Mouse (Mus musculus) ES-Bruce4 (cell line): ENCODE results near the gene Nudt14. TPM values are rescaled to one million over a fixed set of nuclear protein-coding genes. Genes with fewer than 3 reads are reported as not detected.

Experiments
- H3K27ac ChIP-seq: 2 replicates; pipeline ENCODE4 v1.5.1; 2012; ENCODE audit warnings: low read length, inconsistent platforms; ENCODE audit not compliant: insufficient read depth
- H3K27me3 ChIP-seq: 2 replicates; pipeline ENCODE4 v1.6.1; 2012; ENCODE audit warnings: mild to moderate bottlenecking, low read length, inconsistent platforms; ENCODE audit not compliant: control insufficient read depth, poor library complexity, insufficient read depth, severe bottlenecking
- H3K36me3 ChIP-seq: 2 replicates; pipeline ENCODE4 v1.6.1; 2012; ENCODE audit warnings: inconsistent platforms, mild to moderate bottlenecking, low read length, moderate library complexity; ENCODE audit not compliant: control insufficient read depth, poor library complexity, insufficient read depth, severe bottlenecking
- H3K4me1 ChIP-seq: one replicate; pipeline ENCODE4 v1.8.1; 2011; ENCODE audit warnings: low read length; ENCODE audit not compliant: control insufficient read depth, insufficient read depth
- H3K4me3 ChIP-seq: 2 replicates; pipeline ENCODE4 v1.5.1; 2011; ENCODE audit warnings: low read depth, mild to moderate bottlenecking, low read length
- H3K9ac ChIP-seq: 2 replicates; pipeline ENCODE4 v1.6.1; 2012; ENCODE audit warnings: low read depth, mild to moderate bottlenecking, inconsistent platforms; ENCODE audit not compliant: poor library complexity, severe bottlenecking
- H3K9me3 ChIP-seq: replicated peaks from 2 replicates; pipeline ENCODE4 v1.6.1; 2012; ENCODE audit warnings: mild to moderate bottlenecking, low read length, inconsistent platforms; ENCODE audit not compliant: control insufficient read depth, poor library complexity, insufficient read depth, severe bottlenecking
- CTCF ChIP-seq: IDR thresholded peaks from one replicate; pipeline ENCODE4 v1.8.1; 2011; ENCODE audit warnings: low read depth, low read length
- EP300 ChIP-seq: IDR thresholded peaks from 2 replicates; pipeline ENCODE4 v1.6.1; 2011; ENCODE audit warnings: low read depth, low read length; ENCODE audit not compliant: insufficient read depth
- POLR2A ChIP-seq: IDR thresholded peaks from one replicate; pipeline ENCODE4 v1.8.1; 2011; ENCODE audit warnings: low read length; ENCODE audit not compliant: insufficient read depth
- polyA plus RNA-seq: library from polyadenylated mRNA; stranded (reverse); fragments of >200 nt; gene quantifications from 2 replicates; pipeline ENCODE4 v1.2.4, GENCODE M21; 2011; ENCODE audit warnings: low read depth; ENCODE audit not compliant: missing spikeins, insufficient read depth, insufficient read length

Nudt14 gene
- polyA plus RNA-seq, 1 experiment: 48.8 TPM

GRCm38 (mm10) chr12:112921518-112921917 is 20.4 kb downstream of the Nudt14 start:
- TF ChIP-seq POLR2A (no peak), EP300 (no peak), CTCF (no peak)
- Histone ChIP-seq H3K4me1 (no peaks in the 10 kb centered on the region), H3K4me3 (no peak overlapping the region), H3K27ac (no peak overlapping the region), H3K27me3 (no peaks in the 10 kb centered on the region), H3K9me3 (no peaks in the 10 kb centered on the region), H3K36me3 (no peaks in the 10 kb centered on the region), H3K9ac (no peak overlapping the region)

- Histone ChIP-seq H3K27me3 (no peaks in the 10 kb centered on the region), H3K9me3 (no peaks in the 10 kb centered on the region), H3K4me1 (no peaks in the 10 kb centered on the region), H3K27ac (no peak overlapping the region), H3K36me3 (no peaks in the 10 kb centered on the region), H3K4me3 (no peak overlapping the region), H3K9ac (no peak overlapping the region)
- TF ChIP-seq POLR2A (no peak), CTCF (no peak), EP300 (no peak)
These were observed 24.0 kb downstream of the Nudt14 start for GRCm38 (mm10) chr12:112917906-112918305.

GRCm38 (mm10) chr12:112917486-112917885 is 24.4 kb downstream of the Nudt14 start:
- no peaks in the 10 kb centered on the region for H3K9me3 ChIP-seq

GRCm38 (mm10) chr12:112916698-112917400 is 25.1 kb downstream of the Nudt14 start:
- no peak overlapping the region for H3K9ac ChIP-seq
- H3K27ac ChIP-seq: no peak overlapping the region
- H3K4me1 ChIP-seq: no peaks in the 10 kb centered on the region
- H3K9me3 ChIP-seq: no peaks in the 10 kb centered on the region
- no peak overlapping the region for H3K4me3 ChIP-seq
- H3K36me3 ChIP-seq: no peaks in the 10 kb centered on the region
- no peak for TF ChIP-seq EP300
- no peak for TF ChIP-seq POLR2A
- TF ChIP-seq CTCF: no peak
- H3K27me3 ChIP-seq: no peaks in the 10 kb centered on the region

More at GRCm38 (mm10) chr12:112917486-112917885, 24.4 kb downstream of the Nudt14 start:
- Histone ChIP-seq H3K9ac (no peak overlapping the region), H3K27me3 (no peaks in the 10 kb centered on the region), H3K36me3 (no peaks in the 10 kb centered on the region), H3K4me3 (no peak overlapping the region), H3K4me1 (no peaks in the 10 kb centered on the region), H3K27ac (no peak overlapping the region)
- TF ChIP-seq EP300 (no peak), CTCF (no peak), POLR2A (no peak)

- H3K9me3 ChIP-seq: no peaks in the 10 kb centered on the region
- no peaks in the 10 kb centered on the region; the same call in 1 of the 2 replicates for H3K36me3 ChIP-seq
- H3K27me3 ChIP-seq: no peaks in the 10 kb centered on the region
- no peak overlapping the region for H3K4me3 ChIP-seq
- H3K9ac ChIP-seq: no peak overlapping the region
- H3K4me1 ChIP-seq: no peaks in the 10 kb centered on the region
- H3K27ac ChIP-seq: no peak overlapping the region
- no peak for TF ChIP-seq EP300
- no peak for TF ChIP-seq POLR2A
- TF ChIP-seq CTCF: no peak
These were observed 26.3 kb downstream of the Nudt14 start for GRCm38 (mm10) chr12:112915587-112915986.

- no peak overlapping the region for H3K9ac ChIP-seq
- no peaks in the 10 kb centered on the region for H3K9me3 ChIP-seq
- no peak overlapping the region for H3K4me3 ChIP-seq
- H3K27me3 ChIP-seq: no peaks in the 10 kb centered on the region
- H3K36me3 ChIP-seq: no peaks in the 10 kb centered on the region; the same call in 1 of the 2 replicates
- H3K27ac ChIP-seq: no peak overlapping the region
- TF ChIP-seq EP300: no peak
- no peak for TF ChIP-seq CTCF
- TF ChIP-seq POLR2A: no peak
- H3K4me1 ChIP-seq: no peaks in the 10 kb centered on the region
These were observed 27.4 kb downstream of the Nudt14 start for GRCm38 (mm10) chr12:112914527-112914926.
